Mouse (Mus musculus): ENCODE measurements at regions not wholly inside any gene's neighbourhood (a gene's known extent, or its start where the extent isn't known, plus 50 kb on each side); places are given as distances from the start of the nearest gene placed in this dataset.
"Not testable (repeated sequence)": the region's sequence is repeated elsewhere in the genome, so short reads cannot be mapped to it uniquely, and the experiment has no call there.

DNA sequence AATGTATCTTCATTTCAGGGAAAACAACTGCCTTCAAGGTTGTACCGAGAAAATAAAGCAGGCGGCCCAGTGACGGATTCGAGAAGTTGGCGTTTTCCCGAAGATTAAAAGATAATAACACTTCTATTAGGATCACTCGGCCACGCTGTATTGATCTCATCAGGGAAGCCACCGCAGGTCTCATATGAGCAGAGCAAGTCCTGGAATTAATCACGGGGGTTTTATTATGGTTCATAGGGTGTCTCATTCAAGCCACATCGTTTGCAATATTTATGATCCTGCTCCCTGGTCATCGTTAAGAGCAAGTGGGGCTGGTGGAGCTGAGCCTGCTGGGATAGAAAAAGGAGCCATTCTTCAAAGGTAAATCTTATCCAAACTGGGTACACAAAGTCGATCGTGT lies 466.5 kb upstream of the Cdh5 start:
- DNase-seq (ENCODE audit: low spot score in 2 of 2), result no peak

GRCm38 (mm10) chr8:103643621-103644020 lies 457.8 kb upstream of the Cdh5 start:
- DNase-seq (ENCODE audit: low spot score in 2 of 2), result no peak

DNA sequence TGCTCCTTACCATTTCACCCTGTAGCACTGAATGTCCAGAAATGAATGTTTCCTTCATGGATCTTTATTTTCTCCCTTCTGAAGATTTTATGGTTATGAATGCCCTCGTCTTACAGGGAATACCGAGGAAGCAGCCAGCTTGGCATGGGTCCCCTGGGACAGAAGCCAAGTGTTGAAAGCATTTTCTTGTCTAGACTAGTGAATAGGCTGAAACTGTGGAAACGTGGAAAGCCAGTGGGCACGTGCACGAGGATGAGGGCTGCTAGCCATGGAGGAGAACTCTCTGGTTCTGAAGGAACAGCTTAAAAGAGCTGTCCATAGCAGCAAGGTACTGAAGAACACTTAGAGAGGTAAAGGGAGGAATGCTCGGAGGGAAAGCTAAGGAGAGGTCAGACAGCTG lies 457.3 kb upstream of the Cdh5 start:
- DNase-seq (ENCODE audit: low spot score in 2 of 2), result peak; percentile 6 to 67

GRCm38 (mm10) chr8:103644845-103645244 lies 456.6 kb upstream of the Cdh5 start:
- DNase-seq (ENCODE audit: low spot score in 2 of 2), result no peak

DNA sequence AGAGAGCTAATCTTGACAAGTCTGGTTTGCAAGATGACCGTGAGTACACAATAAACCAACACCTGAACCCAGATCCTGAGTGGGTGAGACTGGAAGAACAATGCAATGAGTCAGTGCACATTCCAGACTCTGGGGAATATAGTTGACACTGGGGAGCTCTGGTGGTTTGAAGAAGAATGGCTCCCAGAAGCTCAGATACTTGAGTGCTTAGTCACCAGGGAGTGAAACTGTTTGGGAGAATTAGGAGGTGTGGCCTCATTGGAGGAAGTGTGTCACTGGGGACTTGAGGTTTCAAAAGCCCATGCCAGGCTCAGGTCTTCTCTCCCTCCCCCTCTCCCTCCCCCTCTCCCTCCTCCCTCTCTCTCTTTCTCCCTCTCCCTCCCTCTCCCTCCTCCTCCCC lies 436.6 kb upstream of the Cdh5 start:
- DNase-seq (ENCODE audit: low spot score in 2 of 2), result no peak

DNA sequence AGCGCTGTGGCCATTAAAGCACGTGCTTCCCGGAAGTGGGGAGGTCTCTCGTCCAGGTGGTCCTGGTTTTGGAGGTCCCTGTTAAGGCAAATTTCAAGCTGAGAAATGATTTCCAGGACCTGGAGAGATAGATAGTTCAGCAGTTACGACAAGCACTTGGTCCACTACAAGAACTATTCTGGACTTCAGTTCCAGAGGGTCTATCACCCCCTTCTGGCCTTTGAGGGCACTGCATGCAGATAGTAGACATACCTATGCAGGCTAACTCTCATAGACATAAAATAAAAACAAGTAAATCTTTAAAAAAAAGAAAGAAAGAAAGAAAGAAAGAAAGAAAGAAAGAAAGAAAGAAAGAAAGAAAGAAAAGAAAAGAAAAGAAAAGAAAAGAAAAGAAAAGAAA lies 415.2 kb upstream of the Cdh5 start:
- DNase-seq (ENCODE audit: low spot score in 2 of 2), result not testable (repeated sequence)

DNA sequence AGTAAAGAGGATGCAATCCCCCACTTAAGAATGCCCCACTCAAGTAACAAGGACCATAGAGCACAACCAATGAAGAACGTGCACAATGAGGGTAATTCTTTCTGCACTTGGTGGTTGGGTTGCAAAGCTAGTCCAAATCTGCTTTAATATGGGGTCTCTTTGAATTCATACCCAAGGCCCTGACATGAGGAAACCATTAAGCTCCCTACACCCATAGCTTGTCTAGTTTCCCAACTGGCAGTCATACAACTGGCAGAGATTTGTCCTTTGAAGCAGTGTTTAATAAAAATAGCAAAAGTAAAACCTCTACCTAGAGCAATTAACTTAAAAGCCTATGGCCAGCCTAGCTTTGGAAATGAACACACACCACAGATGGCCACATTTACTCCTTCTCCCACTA lies 411.0 kb upstream of the Cdh5 start:
- no peak for DNase-seq (ENCODE audit: low spot score in 2 of 2)

DNA sequence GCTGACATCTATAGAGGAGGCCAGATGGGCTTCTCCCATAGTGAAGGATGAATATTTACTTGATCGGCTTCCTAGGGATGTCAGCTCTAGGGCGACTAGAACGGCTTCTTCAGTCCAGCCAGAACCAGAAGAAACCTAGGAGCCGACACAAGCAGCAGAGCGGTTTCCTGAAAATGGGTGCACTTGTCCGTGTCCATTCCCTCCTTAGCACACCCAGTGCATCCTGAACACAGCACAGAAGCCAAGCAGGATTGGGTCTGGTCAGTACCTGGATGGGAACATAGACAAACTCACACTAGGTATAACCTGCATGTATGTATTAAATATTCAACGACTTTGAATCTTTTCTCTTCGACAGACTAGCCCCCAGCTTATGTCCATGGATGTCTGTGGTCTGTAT lies 407.9 kb upstream of the Cdh5 start:
- DNase-seq (ENCODE audit: low spot score in 2 of 2), result no peak

GRCm38 (mm10) chr8:103694331-103694891 lies 407.0 kb upstream of the Cdh5 start:
- no peak for DNase-seq (ENCODE audit: low spot score in 2 of 2)

- no peak for DNase-seq (ENCODE audit: low spot score in 2 of 2)
Observed at GRCm38 (mm10) chr8:103699016-103699520, 402.4 kb upstream of the Cdh5 start.

DNA sequence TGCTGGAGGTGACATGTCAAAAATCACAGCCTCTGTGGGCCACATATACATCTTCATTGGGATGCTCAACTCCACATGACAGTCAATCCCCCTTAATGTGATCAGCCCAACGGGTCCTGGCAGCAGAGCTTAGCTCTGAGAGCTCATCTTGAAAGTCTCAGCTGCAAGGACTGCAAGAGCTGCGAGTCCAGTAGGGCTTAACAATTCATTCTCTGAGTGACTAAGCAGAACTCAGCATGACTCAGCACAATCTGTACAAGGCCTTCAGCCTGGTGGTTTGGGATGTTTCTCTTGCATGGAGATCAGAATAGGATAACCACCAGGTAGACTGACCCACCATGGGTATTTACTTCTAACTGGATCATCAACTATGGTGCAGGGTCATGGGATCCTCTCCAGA lies 399.2 kb upstream of the Cdh5 start:
- DNase-seq (ENCODE audit: low spot score in 2 of 2), result no peak

GRCm38 (mm10) chr8:103706084-103706483 lies 395.3 kb upstream of the Cdh5 start:
- no peak for DNase-seq (ENCODE audit: low spot score in 2 of 2)

DNA sequence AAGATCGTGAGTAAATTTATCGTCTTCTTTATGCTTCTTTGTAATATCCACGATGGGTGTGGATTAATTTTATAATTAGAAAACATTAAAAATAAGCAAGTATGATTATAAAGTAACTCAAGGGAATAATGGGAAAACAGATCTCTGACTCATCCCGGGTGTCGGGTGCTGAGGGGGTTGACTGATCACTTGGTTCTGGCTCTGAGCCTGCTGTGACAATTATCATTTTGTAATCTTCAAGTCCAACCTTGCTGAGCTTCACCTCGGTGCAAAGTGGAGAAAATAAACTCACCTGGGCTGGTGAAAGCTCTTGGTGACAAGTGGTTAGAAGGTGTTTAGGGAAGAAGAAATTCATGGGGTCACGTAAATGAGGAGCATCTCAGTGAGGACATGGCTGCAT lies 390.6 kb upstream of the Cdh5 start:
- not testable (repeated sequence) for DNase-seq (ENCODE audit: low spot score in 2 of 2)

GRCm38 (mm10) chr8:103717723-103718122 lies 383.7 kb upstream of the Cdh5 start:
- DNase-seq (ENCODE audit: low spot score in 2 of 2), result peak in 1 of 2 experiments; percentile 10

GRCm38 (mm10) chr8:103733466-103733865 lies 368.0 kb upstream of the Cdh5 start:
- peak in 1 of 2 experiments; percentile 28 for DNase-seq (ENCODE audit: low spot score in 2 of 2)

GRCm38 (mm10) chr8:103738330-103738729 lies 363.1 kb upstream of the Cdh5 start:
- peak in 1 of 2 experiments; percentile 44 for DNase-seq (ENCODE audit: low spot score in 2 of 2)

DNA sequence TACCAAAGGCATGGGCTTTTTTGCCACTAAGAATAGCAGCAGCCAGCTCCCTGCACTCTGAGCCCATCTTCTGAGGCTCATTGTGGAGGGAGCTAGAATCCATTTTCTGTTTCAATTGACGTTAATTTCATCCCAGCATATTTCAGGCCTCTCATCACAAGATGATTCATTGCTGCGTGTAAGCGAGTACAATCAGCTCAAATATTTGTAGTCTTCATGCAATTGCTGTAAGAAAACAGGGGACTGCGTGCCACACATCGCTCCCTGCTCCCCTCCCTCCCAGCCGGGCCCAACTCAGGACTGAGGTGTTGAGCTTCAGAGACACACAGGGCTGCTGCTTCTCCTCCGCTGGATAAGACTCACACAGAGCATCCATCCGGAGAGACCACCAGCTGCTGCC lies 360.0 kb upstream of the Cdh5 start:
- peak in 1 of 2 experiments; percentile 11 for DNase-seq (ENCODE audit: low spot score in 2 of 2)

GRCm38 (mm10) chr8:103748734-103749133 lies 352.7 kb upstream of the Cdh5 start:
- DNase-seq (ENCODE audit: low spot score in 2 of 2), result no peak

GRCm38 (mm10) chr8:103750278-103751097 lies 350.9 kb upstream of the Cdh5 start:
- DNase-seq (ENCODE audit: low spot score in 2 of 2), result no peak

DNA sequence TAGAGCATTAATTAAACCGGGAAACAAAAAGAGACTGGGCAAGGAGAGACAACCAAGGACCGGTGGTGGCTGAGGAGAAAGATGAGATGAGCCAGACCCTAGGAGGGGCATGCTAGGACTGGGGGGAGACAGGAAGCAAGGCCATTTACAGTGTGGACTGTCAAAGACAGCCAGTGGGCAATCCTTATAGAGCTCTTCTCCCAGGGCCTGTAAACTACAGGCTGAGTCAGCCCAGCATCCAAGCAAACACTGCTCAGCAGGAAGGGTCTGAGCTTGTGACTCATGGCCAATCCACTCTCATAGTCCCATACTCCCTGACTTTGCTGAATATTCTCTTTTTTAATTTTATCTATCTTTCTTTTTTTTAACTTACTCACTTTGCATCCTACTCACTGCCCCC lies 350.3 kb upstream of the Cdh5 start:
- no peak for DNase-seq (ENCODE audit: low spot score in 2 of 2)

GRCm38 (mm10) chr8:103763821-103764220 lies 337.6 kb upstream of the Cdh5 start:
- DNase-seq (ENCODE audit: low spot score in 2 of 2), result no peak

- no peak for DNase-seq (ENCODE audit: low spot score in 2 of 2)
Observed at GRCm38 (mm10) chr8:103779658-103780057, 321.8 kb upstream of the Cdh5 start.

- DNase-seq (ENCODE audit: low spot score in 2 of 2), result no peak
Observed at GRCm38 (mm10) chr8:103788308-103788707, 313.1 kb upstream of the Cdh5 start.
